Mouse (Mus musculus): ENCODE results near the gene Pcgf6.
"Not testable (repeated sequence)": the region's sequence is repeated elsewhere in the genome, so short reads cannot be mapped to it uniquely, and the experiment has no call there.

The Pcgf6 gene

GRCm38 (mm10) chr19:47026513-47026912, 24.2 kb downstream of the Pcgf6 start:
- DNase-seq (ENCODE audit: low spot score in 2 of 2): no peak

DNA sequence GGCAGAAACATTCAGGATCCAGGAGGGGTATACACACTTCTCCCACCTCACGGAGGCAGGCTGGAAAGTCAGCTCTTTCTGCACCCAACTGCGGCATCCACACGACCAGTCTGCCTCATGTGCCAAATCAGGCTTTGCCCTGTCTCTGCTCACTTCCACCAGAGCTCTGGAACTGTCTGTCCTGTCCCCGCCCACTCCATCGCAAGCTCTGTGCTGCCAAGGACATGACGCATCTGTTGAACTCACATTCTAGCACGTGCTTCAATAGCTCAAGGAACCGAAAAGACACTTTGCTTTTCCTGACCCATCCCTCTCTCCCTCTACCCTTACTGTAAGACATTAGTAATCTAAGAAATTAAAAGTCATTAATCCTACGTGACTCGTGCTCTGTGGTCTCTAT, 25.8 kb downstream of the Pcgf6 start:
- DNase-seq (ENCODE audit: low spot score in 2 of 2): peak; percentile 45 to 78

GRCm38 (mm10) chr19:47023546-47023945, 27.2 kb downstream of the Pcgf6 start:
- DNase-seq (ENCODE audit: low spot score in 2 of 2): no peak

GRCm38 (mm10) chr19:47022709-47023108, 28.0 kb downstream of the Pcgf6 start:
- no peak for DNase-seq (ENCODE audit: low spot score in 2 of 2)

DNA sequence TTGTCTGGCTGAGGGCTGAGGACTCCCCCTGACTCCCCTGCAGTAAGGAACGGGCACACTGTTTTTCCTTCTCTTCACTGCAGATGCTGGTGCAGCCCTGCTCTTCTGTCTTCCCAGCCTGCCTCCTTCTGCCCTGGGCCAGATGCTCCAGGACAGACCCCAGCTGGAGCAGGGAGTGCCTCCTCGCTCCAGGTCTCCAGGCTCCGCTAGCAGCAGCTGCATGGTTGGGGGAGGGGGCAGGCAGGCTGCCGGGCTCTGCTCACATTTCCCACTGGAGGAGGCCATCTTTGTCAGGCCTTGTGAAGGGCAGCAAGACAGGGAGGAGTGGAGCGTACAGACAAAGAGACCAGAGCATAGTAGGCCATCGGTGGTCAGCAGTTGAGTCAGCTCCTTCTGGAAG, 31.4 kb downstream of the Pcgf6 start:
- no peak for DNase-seq (ENCODE audit: low spot score in 2 of 2)

DNA sequence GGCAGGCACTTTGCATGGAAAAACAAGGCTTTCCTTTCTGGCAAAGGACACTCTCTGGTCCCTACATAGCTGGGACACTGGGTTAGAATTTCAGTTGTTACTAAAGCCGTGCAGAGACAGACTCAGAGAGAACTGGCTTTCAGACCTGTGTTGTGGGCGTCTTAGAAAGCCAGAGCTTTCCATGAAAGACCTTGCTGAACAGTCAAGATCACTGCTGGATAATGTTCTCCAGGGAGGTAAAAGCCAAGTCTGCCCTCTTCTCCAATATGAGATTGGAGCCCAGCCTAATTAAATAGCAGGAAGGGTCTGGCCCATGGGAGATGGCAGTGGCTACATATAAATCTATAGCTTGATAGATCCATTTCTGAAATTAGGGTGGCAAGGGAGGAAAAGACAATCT, 32.4 kb downstream of the Pcgf6 start:
- no peak for DNase-seq (ENCODE audit: low spot score in 2 of 2)

- DNase-seq (ENCODE audit: low spot score in 2 of 2): no peak
Measured at GRCm38 (mm10) chr19:47017831-47018230, 32.9 kb downstream of the Pcgf6 start.

DNA sequence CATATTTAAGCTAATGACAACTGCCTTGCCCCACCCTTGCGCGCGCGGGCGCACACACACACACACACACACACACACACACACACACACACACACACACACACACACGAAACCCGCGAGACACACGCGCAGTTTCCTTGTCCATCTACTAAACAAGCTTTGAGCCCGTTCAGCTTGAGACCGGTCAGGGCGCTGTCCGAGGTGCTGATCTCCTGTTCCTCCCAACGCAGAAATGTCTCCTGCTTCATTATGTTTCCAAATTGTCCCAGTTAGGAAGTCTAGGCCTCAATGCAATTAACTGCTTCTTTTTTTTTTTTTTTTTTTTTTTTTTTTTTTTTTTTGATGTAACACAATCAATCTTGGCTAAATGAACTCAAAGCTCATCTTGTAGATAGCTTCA, 34.2 kb downstream of the Pcgf6 start:
- DNase-seq (ENCODE audit: low spot score in 2 of 2): no peak

- DNase-seq (ENCODE audit: low spot score in 2 of 2): no peak
Measured at GRCm38 (mm10) chr19:47015965-47016364, 34.7 kb downstream of the Pcgf6 start.

- DNase-seq (ENCODE audit: low spot score in 2 of 2): peak in 1 of 2 experiments; percentile 30
Measured at GRCm38 (mm10) chr19:47015396-47015795, 35.3 kb downstream of the Pcgf6 start.

GRCm38 (mm10) chr19:47014447-47015381, 36.0 kb downstream of the Pcgf6 start, which contains the start of the genes Ina and Nt5c2:
TSS of gene Ina (plus strand) at chr19:47014698.
TSS of gene Nt5c2 (minus strand) at chr19:47015153.
- DNase-seq (ENCODE audit: low spot score in 2 of 2): peak; percentile 59 to 67

DNA sequence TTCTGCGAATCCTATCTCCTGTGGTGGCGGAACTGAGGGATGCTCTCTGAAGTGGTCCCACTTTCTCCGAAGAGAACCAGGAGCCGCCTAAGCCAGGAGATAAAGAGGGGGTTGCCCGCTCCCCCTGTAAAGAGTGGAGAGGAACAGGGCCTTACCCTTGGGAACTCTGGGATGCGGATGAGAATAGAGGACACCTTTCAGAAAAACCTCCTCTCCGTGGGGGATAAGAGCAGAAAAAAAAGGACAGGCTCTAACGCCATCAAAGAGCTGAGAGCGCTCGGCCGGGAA, 36.6 kb downstream of the Pcgf6 start:
- no peak for DNase-seq (ENCODE audit: low spot score in 2 of 2)

- no peak for DNase-seq (ENCODE audit: low spot score in 2 of 2)
Measured at GRCm38 (mm10) chr19:47013340-47014158, 37.2 kb downstream of the Pcgf6 start.

GRCm38 (mm10) chr19:47012521-47013130, 38.1 kb downstream of the Pcgf6 start:
- DNase-seq (ENCODE audit: low spot score in 2 of 2): no peak

GRCm38 (mm10) chr19:47009943-47010342, 40.8 kb downstream of the Pcgf6 start:
- no peak for DNase-seq (ENCODE audit: low spot score in 2 of 2)

DNA sequence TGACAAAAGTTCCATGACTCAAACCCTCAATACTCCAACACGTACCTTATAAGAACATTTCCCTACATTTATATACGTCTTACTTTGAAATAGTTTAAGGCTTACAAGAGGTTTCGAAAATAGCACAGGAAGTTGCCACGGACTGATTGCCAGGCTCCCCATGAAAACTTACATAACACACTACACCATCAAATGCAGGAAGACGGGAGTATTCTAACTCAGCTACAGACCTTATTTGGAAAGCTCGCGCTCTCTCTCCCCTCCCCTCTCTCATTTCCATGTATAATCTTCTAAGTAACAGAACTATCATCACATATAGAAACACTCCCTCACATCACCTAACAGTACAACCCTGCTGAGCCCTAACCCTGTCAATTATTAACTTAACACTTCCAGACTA, 41.3 kb downstream of the Pcgf6 start:
- DNase-seq (ENCODE audit: low spot score in 2 of 2): no peak

DNA sequence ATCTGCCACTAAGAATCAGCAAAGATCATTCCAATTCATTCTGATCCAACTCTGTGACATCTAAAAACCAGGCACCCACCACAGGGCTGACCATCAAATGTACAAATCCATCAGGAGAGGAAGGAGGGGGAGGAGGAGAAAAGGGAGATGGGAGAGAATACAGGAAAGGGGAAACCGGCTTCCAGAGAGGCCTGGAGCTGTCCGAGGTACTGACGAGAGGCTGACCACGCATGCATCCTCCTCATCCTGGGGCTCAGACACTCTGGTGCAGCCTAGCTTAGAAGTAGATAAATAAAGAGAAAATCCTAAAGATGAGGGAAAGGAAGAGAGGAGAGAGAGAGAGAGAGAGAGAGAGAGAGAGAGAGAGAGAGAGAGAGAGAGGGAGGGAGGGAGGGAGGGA, 44.4 kb downstream of the Pcgf6 start:
- DNase-seq (ENCODE audit: low spot score in 2 of 2): no peak

DNA sequence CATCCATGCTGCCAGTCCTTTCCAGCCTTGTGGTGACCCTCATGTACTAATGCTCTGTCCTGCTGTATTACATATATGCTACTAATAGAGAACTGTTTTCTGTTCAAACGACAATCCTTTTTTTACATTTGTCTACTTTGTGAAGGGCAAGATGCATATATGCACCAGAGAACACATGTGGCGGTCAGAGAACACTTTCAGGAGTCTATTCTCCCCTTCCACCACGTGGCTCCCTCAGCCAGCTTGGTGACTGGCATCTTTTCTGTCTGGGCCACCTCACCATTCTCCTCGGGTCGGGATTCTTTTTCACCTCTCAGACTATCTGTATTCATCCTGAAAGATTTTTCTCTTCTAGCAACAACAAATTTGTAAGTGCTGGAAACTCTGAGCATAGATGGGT, 44.8 kb downstream of the Pcgf6 start:
- no peak for DNase-seq (ENCODE audit: low spot score in 2 of 2)

- DNase-seq (ENCODE audit: low spot score in 2 of 2): no peak
Measured at GRCm38 (mm10) chr19:47003742-47004511, 46.8 kb downstream of the Pcgf6 start.

GRCm38 (mm10) chr19:47000357-47000756, 50.3 kb downstream of the Pcgf6 start:
- not testable (repeated sequence) for DNase-seq (ENCODE audit: low spot score in 2 of 2)

- no peak for DNase-seq (ENCODE audit: low spot score in 2 of 2)
Measured at GRCm38 (mm10) chr19:46999753-47000152, 51.0 kb downstream of the Pcgf6 start.

GRCm38 (mm10) chr19:46998953-46999352, 51.8 kb downstream of the Pcgf6 start:
- DNase-seq (ENCODE audit: low spot score in 2 of 2): no peak

All from right cerebral cortex, postnatal 36 days (tissue).